Mouse (Mus musculus): ENCODE data around the gene Gm10638. TPM values are rescaled to one million over a fixed set of nuclear protein-coding genes. Genes with fewer than 3 reads are reported as not detected.

The Gm10638 gene
- polyA plus RNA-seq, 1 experiment from 2014 or later = 8.8 TPM

DNA sequence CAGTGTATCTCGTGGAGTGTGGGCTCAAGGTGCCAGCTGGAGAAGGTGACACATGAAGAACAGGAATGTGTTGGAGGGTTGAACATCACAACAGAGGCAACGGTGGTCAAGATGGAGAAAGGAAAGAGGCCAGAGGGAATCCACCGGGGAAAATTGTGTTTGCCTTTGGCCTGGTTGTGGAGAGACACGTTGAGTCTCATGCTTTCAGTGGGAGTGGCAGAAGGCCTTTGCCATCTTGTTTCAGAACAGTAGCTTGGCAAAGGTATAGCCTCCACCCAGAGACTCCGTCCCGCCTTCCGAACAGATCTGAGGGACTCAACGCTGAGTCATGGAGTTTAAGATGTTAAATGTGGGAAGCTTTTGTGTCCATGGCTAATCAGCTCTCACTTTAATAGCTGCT lies 20.2 kb downstream of the Gm10638 start:
- no peaks in the 10 kb centered on the region for H3K27me3 ChIP-seq
- H3K4me1 ChIP-seq = no peaks in the 10 kb centered on the region
- ATAC-seq (ENCODE audit: insufficient number of reproducible peaks, insufficient read depth, low FRiP score, low TSS enrichment) = no peak
- H3K27ac ChIP-seq = no peak overlapping the region
- WGBS = 84% methylated on average over 8 of the region's 8 CpGs
- no peak overlapping the region for H3K9ac ChIP-seq
- H3K36me3 ChIP-seq = no peaks in the 10 kb centered on the region
- H3K9me3 ChIP-seq = no peaks in the 10 kb centered on the region
- H3K4me3 ChIP-seq = no peak overlapping the region
- no peak overlapping the region for H3K4me2 ChIP-seq (replicated peaks)

DNA sequence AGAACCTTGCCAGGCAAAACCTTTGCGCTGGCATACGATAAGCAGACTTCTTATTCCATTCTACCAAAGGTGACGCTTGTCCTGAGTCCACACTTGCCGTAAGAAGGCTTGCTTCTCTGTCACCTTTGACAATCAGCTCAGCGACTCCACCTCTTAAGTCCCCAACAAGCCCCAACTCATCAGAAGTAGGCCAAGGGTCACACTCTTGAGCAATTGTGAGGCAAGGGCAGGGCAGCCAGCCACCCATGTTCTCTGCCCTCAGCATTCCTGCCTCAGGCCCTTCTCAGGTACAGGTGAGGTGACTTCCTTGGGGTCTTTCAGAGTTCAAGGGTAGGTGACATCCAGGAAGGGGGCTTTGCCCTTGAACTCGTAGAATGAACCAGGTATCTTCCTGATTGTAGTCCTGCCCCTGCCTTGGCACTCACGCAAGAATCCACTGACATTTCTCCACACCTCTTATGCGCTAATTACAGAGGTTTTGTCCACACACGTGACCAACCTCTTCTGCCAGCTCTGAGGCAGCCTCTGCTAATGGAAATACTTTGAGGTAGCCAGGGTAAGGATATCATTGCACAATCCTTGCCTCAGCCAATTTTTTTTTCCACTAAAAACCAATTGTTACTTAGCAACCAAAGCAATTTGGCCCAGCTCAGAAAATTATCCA lies 21.2 kb downstream of the Gm10638 start:
- Histone ChIP-seq H3K27me3 (no peaks in the 10 kb centered on the region), H3K27ac (no peak overlapping the region), H3K4me2 (replicated peaks) (no peak overlapping the region), H3K36me3 (no peaks in the 10 kb centered on the region), H3K4me1 (no peaks in the 10 kb centered on the region), H3K4me3 (no peak overlapping the region), H3K9ac (no peak overlapping the region), H3K9me3 (no peaks in the 10 kb centered on the region)
- 85% methylated on average over 9 of the region's 9 CpGs for WGBS
- no peak for ATAC-seq (ENCODE audit: insufficient number of reproducible peaks, insufficient read depth, low FRiP score, low TSS enrichment)

- Histone ChIP-seq H3K9me3 (no peaks in the 10 kb centered on the region), H3K4me2 (replicated peaks) (no peak overlapping the region), H3K4me3 (no peak overlapping the region), H3K27me3 (no peaks in the 10 kb centered on the region), H3K9ac (no peak overlapping the region), H3K27ac (no peak overlapping the region), H3K36me3 (no peaks in the 10 kb centered on the region), H3K4me1 (no peaks in the 10 kb centered on the region)
- ATAC-seq (ENCODE audit: insufficient number of reproducible peaks, insufficient read depth, low FRiP score, low TSS enrichment) = no peak
- WGBS = 75% methylated on average over 5 of the region's 5 CpGs
Measured at GRCm38 (mm10) chr8:86768499-86768898, 23.0 kb downstream of the Gm10638 start.

DNA sequence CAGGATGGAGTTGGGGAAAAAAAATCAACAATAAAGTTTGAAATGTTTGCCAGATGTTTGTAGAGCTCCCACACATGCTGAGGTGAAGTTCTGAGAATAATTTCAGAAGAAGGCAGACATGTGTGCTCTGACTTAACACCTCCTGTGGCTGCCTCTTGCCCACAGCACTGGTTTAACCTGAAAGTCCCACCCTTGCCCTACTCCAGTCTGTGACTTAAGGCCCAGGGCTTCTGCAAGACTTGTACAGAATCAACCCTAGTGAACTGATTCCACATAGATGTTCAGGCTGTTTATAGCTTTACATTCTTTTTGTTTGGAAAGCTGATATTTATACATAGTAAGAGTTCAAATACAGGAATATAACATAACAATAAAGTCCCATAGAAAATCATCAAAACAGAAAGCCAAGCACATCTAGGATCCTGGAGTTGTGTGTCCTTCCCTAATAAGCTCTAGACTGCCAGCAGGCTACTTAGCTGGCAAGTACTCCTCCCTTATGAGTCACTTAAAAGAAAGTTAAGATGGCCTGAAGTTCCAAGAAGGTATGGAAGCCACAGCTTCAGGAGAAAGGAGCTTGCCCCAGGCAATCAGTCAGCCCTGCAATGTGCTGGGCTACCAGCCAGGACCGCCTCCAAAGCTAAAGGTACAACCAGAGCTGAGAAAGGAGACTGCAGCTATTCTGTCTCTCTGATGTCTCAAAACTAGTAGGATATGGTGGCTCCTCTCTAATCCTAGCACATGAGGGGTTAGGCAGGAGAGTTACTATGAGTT lies 24.6 kb downstream of the Gm10638 start:
- H3K9me3 ChIP-seq = no peaks in the 10 kb centered on the region
- WGBS = 57% methylated on average over 1 of the region's 1 CpGs
- H3K4me2 ChIP-seq (replicated peaks) = no peak overlapping the region
- no peak overlapping the region for H3K27ac ChIP-seq
- H3K4me3 ChIP-seq = no peak overlapping the region
- no peaks in the 10 kb centered on the region for H3K4me1 ChIP-seq
- no peak overlapping the region for H3K9ac ChIP-seq
- H3K27me3 ChIP-seq = no peaks in the 10 kb centered on the region
- no peaks in the 10 kb centered on the region for H3K36me3 ChIP-seq
- ATAC-seq (ENCODE audit: insufficient number of reproducible peaks, insufficient read depth, low FRiP score, low TSS enrichment) = no peak

GRCm38 (mm10) chr8:86779207-86779606 lies 33.7 kb downstream of the Gm10638 start:
- Histone ChIP-seq H3K9ac (no peak overlapping the region), H3K9me3 (no peaks in the 10 kb centered on the region), H3K4me3 (no peak overlapping the region), H3K27me3 (no peaks in the 10 kb centered on the region), H3K36me3 (no peaks in the 10 kb centered on the region), H3K27ac (0 out of 2 replicates have a peak overlapping the region, but pooled peaks have one; percentile 13), H3K4me2 (replicated peaks) (no peak overlapping the region), H3K4me1 (no peaks in the 10 kb centered on the region)
- no peak for ATAC-seq (ENCODE audit: insufficient number of reproducible peaks, insufficient read depth, low FRiP score, low TSS enrichment)
- 80% methylated on average over 8 of the region's 8 CpGs for WGBS

DNA sequence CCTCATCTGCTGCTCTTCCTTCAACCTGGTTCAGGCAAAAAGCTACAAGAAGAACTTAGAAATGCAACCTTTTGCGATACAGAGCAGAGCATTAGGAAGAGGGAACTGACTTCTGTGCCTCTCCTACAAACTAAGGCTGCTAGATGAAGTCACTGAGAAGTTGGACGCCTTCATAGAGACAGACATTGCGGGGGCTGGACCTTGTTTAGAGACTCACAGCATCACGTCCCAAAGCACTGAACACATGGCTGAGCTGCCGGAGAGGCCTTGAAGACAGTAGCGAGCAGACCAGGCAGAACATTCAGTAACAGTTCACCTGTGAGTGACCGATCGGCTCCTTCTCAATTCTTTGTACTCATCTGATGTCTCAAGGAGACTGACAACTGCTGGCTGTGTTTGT lies 35.6 kb downstream of the Gm10638 start:
- ATAC-seq (ENCODE audit: insufficient number of reproducible peaks, insufficient read depth, low FRiP score, low TSS enrichment) = no peak

GRCm38 (mm10) chr8:86786498-86786897 lies 41.0 kb downstream of the Gm10638 start:
- Histone ChIP-seq H3K36me3 (no peaks in the 10 kb centered on the region), H3K9ac (no peak overlapping the region), H3K4me1 (peaks cover 13% of the 10 kb centered on the region), H3K27me3 (no peaks in the 10 kb centered on the region), H3K4me2 (replicated peaks) (no peak overlapping the region), H3K9me3 (no peaks in the 10 kb centered on the region), H3K27ac (no peak overlapping the region), H3K4me3 (no peak overlapping the region)
- ATAC-seq (ENCODE audit: insufficient number of reproducible peaks, insufficient read depth, low FRiP score, low TSS enrichment) = no peak
- WGBS = 45% methylated on average over 5 of the region's 5 CpGs

More for the DNA sequence above, 35.6 kb downstream of the Gm10638 start:
- H3K4me1 ChIP-seq = no peaks in the 10 kb centered on the region
- no peaks in the 10 kb centered on the region for H3K27me3 ChIP-seq
- no peaks in the 10 kb centered on the region for H3K36me3 ChIP-seq
- H3K9me3 ChIP-seq = no peaks in the 10 kb centered on the region
- H3K27ac ChIP-seq = no peak overlapping the region
- no peak overlapping the region for H3K9ac ChIP-seq
- 95% methylated on average over 8 of the region's 8 CpGs for WGBS
- no peak overlapping the region for H3K4me3 ChIP-seq
- H3K4me2 ChIP-seq (replicated peaks) = no peak overlapping the region

DNA sequence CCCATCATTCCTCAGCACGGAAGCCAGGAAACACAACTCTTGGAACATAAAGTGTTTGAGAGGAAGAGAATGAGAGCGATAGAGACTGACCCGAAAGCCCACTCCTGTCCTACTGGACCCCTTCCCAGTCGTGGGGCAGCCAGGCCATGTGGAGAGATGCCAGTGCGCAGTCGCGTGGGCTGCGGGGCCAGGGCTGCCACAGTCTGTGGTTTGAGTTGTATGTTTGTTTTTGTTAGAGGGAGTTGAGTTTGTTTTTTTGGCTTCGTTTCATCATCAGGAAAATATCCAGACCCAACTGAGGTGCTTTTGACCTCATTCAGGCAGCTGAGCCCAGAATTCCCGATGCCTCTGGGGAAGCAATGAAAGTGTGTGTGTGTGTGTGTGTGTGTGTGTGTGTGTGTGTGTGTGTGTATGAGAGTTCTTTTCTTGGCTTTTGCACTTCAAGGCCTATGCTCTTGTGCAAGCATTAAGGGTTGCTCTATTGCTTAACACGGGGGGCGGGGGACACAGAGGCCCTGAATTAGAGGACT lies 42.5 kb downstream of the Gm10638 start:
- 53% methylated on average over 12 of the region's 12 CpGs for WGBS
- ATAC-seq (ENCODE audit: insufficient number of reproducible peaks, insufficient read depth, low FRiP score, low TSS enrichment) = no peak
- Histone ChIP-seq H3K4me1 (peaks cover 13% of the 10 kb centered on the region), H3K9me3 (no peaks in the 10 kb centered on the region), H3K27me3 (no peaks in the 10 kb centered on the region), H3K27ac (peak overlapping the region; percentile 60; the same call in 1 of the 2 replicates), H3K4me3 (no peak overlapping the region), H3K9ac (no peak overlapping the region), H3K4me2 (replicated peaks) (no peak overlapping the region; the same call in 1 of the 2 replicates), H3K36me3 (no peaks in the 10 kb centered on the region)

DNA sequence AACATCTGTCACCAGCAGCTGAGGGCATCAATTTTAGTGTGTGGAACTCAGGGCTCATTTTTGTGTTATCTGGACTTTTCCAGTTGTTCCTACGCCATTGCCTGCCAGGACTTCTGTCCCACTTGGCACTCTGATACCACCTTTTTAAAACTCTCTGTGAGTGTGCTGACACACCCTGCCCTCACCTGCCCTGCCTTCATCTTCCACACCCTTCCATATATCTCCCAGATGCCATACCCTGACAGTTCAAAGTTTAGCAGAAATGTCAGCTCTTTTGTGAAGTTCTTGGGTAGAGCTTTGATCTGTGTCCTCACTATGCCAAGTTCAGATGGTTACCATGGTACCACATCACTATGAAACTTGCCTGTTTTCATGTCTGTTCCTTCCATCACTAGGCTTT lies 44.1 kb downstream of the Gm10638 start:
- Histone ChIP-seq H3K36me3 (no peaks in the 10 kb centered on the region), H3K4me3 (no peak overlapping the region), H3K27ac (no peak overlapping the region), H3K4me2 (replicated peaks) (no peak overlapping the region), H3K4me1 (peaks cover 13% of the 10 kb centered on the region), H3K9me3 (no peaks in the 10 kb centered on the region), H3K9ac (no peak overlapping the region), H3K27me3 (no peaks in the 10 kb centered on the region)
- WGBS = 93% methylated on average over 1 of the region's 1 CpGs
- ATAC-seq (ENCODE audit: insufficient number of reproducible peaks, insufficient read depth, low FRiP score, low TSS enrichment) = no peak

GRCm38 (mm10) chr8:86791542-86791941 lies 46.0 kb downstream of the Gm10638 start:
- WGBS = 77% methylated on average over 6 of the region's 6 CpGs
- Histone ChIP-seq H3K9ac (no peak overlapping the region), H3K4me3 (no peak overlapping the region), H3K9me3 (no peaks in the 10 kb centered on the region), H3K36me3 (no peaks in the 10 kb centered on the region), H3K4me2 (replicated peaks) (no peak overlapping the region), H3K27ac (no peak overlapping the region), H3K27me3 (no peaks in the 10 kb centered on the region), H3K4me1 (peaks cover 13% of the 10 kb centered on the region)
- ATAC-seq (ENCODE audit: insufficient number of reproducible peaks, insufficient read depth, low FRiP score, low TSS enrichment) = no peak

- Histone ChIP-seq H3K4me2 (replicated peaks) (no peak overlapping the region), H3K9me3 (no peaks in the 10 kb centered on the region), H3K9ac (no peak overlapping the region), H3K27me3 (no peaks in the 10 kb centered on the region), H3K36me3 (no peaks in the 10 kb centered on the region), H3K27ac (no peak overlapping the region), H3K4me1 (no peaks in the 10 kb centered on the region), H3K4me3 (no peak overlapping the region)
- WGBS = 52% methylated on average over 6 of the region's 6 CpGs
- no peak for ATAC-seq (ENCODE audit: insufficient number of reproducible peaks, insufficient read depth, low FRiP score, low TSS enrichment)
Measured at GRCm38 (mm10) chr8:86794716-86795115, 49.2 kb downstream of the Gm10638 start.
